Mouse (Mus musculus): ENCODE data around the gene Gm15262.
"Not testable (repeated sequence)": the region's sequence is repeated elsewhere in the genome, so short reads cannot be mapped to it uniquely, and the experiment has no call there.

Gm15262 gene

DNA sequence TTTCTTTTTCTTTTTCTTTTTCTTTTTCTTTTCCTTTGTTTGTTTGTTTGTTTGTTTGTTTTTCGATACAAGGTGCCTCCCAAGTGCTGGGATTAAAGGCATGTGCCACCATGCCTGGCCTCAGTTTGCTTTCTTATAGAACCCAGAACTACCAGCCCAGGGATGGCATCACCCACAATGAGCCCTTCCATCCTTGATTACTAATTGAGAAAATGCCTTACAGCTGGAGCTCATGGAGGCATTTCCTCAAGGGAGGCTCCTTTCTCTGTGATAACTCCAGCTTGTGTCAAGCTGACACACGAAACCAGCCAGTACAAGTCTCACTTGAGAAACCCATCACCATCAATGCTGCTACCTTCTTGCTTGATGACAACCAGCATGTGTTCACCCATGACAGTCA is at the start of gene Gm15262:
Gene Gm15262, plus strand, starts transcription at position 301 of the 400 bp plus-strand sequence.
- not testable (repeated sequence) for DNase-seq (ENCODE audit: low spot score in 2 of 2)

DNA sequence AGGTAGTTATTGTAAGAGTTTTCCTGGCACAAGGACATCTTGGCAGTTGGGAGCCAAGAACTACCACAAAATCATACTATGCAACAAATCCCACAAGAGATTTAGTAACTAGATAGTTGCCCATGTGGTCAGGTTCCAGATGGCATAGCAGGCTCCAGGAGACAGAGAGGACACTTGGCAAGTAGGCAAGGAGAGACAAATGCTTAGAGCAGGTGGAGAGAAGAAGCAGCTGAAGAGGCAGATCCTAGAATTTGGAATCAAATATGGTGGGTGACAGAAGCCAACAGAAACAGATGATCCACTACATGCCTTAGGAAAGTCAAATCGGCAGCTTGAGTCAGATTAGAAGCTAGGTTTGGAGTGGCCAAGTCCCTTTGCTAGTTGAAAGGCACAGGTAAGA is 20.9 kb downstream of the Gm15262 start:
- no peak for DNase-seq (ENCODE audit: low spot score in 2 of 2)

DNA sequence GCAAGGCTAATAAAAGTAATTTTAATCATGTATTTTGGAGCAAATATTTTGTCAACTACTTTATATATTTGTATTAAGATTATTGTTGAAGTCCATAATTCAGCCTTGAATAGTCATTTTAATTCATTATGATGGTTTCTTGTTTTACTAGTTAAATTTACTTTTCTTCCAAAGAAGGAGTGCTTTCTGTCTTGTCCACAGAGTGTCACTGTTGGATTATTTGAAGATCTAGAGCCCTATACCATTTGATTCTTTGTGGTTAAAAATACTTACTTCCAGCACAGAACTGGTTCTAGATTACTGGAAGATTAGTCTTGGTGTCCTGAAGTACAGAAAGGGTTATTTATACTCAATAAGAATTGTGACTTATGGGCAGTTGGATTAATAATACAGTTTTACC is 29.2 kb downstream of the Gm15262 start:
- no peak for DNase-seq (ENCODE audit: low spot score in 2 of 2)

DNA sequence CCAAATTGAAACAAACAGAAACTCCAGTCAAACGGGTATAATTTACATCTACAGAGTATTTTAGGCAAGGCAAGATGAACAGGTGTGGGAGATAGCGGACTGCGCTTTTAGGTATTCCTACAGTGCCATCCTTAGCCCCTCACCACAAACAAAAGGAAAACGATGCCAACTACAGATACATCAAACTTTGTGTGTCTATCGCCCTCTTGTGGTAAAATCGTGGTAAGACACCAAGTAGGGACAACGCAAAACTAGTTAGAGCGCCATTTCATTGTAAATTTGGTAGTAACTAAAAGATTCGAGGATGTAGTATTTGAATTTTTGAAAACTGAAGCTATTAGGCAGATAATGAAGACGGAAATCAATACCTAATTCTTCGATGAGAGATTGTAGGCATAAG is 83.7 kb downstream of the Gm15262 start:
- no peak for DNase-seq (ENCODE audit: low spot score in 2 of 2)

DNA sequence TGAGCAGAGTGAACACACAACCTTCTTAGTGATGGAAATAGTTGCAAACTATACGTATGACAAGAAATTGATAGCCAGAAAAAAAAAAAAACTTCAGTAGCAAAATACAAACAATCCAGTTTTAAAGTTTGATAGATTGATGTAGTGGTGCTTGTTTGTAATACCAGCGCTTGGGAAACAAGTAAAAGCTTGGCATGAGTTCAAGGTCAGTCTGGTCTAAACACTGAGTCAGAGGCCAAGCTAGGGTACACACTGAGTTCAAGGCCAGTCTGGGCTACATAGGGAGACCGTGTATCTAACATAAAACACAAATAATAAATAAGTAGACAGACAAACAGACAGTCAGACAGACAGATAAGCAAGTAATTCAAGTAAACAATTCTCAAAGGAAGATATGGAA is 84.2 kb downstream of the Gm15262 start:
- no peak for DNase-seq (ENCODE audit: low spot score in 2 of 2)

DNA sequence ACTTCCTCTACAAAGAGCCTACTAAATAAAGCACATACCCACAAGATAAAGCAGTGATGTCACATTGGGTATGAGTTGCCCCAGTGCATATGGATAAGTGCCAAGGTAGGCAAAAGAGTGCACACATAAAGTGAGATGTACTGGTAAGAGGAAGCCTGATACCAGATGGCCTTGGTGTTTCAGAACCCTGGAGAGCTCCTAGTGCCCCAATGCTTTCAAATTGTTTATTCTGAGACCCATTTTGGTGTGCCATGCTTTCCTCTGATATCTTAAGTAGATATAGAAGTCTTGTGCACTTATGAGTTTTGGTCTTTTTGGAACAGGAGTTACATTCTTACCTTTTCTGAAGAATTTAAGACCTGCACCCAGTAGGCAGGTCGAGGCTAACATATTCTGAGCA is 88.3 kb downstream of the Gm15262 start:
- no peak for DNase-seq (ENCODE audit: low spot score in 2 of 2)

DNA sequence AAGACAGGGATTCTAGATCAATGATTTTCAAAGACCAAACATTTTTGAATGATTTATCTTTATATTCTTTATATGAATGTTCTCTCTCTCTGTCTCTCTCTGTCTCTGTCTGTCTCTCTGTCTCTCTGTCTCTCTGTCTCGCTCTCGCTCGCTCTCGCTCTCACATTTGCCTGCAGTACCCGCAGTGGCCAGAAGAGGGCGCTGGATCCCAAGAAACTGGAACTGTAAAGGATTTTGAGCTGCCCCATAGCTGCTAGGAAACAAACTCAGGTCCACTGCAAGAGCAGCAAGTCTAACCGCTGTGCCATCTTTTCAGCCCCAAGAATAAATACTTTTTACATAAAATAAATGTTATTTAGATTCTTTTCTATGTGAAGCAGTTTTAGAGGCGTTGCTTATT is 98.5 kb downstream of the Gm15262 start:
- DNase-seq (ENCODE audit: low spot score in 2 of 2) = no peak

DNA sequence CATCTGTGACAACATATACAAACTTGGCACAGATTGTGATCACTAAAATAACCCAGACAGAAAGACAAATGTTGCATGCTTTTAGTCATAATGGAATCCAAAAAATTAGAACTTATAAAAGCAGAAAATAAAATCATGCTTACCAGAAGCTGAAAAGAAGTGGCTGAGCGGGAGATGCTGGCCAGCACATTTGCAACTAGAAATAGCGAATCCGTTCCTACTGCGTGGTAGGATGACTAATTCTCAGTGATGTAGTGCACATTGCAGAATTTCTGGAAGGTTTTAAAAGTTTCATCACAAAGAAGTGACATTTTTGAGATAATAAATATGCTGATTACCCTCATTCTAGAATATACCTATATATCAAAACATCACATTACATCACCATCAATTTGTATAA is 100.7 kb downstream of the Gm15262 start:
- no peak for DNase-seq (ENCODE audit: low spot score in 2 of 2)

DNA sequence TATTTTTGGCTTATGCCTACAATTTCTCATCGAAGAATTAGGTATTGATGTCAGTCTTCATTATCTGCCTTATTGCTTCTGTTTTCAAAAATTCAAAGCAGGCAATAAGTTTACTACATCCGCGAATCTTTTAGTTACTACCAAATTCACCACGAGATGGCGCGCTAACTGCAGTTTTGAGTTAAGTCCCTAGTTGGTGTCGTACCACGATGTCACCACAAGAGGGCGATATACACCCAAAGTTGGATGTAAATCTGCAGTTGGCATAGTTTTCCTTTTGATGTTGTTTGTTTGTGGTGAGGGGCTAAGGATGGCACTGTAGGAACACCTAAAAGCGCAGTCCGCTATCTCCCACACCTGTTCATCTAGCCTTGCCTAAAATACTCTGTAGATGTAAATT is 111.9 kb downstream of the Gm15262 start:
- DNase-seq (ENCODE audit: low spot score in 2 of 2) = peak; percentile 4 to 61

DNA sequence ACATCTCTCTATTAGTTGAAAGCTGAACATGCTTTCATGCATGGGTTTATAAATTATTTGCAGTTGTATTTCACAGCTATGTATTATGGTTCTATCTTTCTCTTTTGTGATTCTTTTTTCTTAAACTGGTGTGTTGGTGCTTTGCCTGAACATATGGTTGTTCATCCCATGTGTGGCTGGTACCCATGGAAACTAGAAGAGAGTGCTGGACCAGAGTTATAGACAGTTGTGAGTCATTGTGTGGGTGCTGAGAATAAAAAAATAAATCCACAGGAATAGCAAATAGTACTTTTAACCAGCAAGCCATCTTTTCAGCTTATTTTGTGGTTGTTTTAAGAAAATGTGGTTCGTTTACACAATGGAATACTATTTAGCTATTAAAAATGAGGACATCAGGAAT is 123.9 kb downstream of the Gm15262 start:
- no peak for DNase-seq (ENCODE audit: low spot score in 2 of 2)
